9 mouse cellular contexts compared by ENCODE assay signal in genomic region chr5:37901861-37902291, GRCm38 (mm10).
DNase-seq lines count a peak whose midpoint lies in the region; ATAC-seq and TF ChIP-seq lines count a peak whose summit lies in the region.
"Had no signal": no experiment of that assay in that cellular context is flagged by ENCODE, and none has a peak within 500 bp of the region (broad histone marks: within the 10 kb centered on the region; RNA-seq: fewer than 3 reads in every experiment).

No protein-coding gene starts in this region.

- peaks cover 46% of the 10 kb centered on the region for H3K4me1 ChIP-seq in forebrain, embryonic 10.5 days
- no peaks in the 10 kb centered on the region for H3K4me1 ChIP-seq in forebrain, postnatal 0 days (ENCODE audit: insufficient read depth)
- no peaks in the 10 kb centered on the region for H3K4me1 ChIP-seq in lung, embryonic 14.5 days (ENCODE audit: insufficient read depth)
- H3K4me1 ChIP-seq in hindbrain, embryonic 13.5 days (replicated peaks), result peaks cover 24% of the 10 kb centered on the region
- H3K4me1 ChIP-seq in neural tube, embryonic 13.5 days (replicated peaks), result peaks cover 26% of the 10 kb centered on the region

- TF ChIP-seq CTCF in forebrain, postnatal 0 days (IDR thresholded peaks at IDR 0.05; ENCODE audit: low read depth), result no peak
- no peak for TF ChIP-seq CTCF in lung, embryonic 14.5 days (IDR thresholded peaks at IDR 0.05; ENCODE audit: low read depth)

- H3K36me3 ChIP-seq in forebrain, embryonic 10.5 days (replicated peaks), result no peaks in the 10 kb centered on the region
- no peaks in the 10 kb centered on the region for H3K36me3 ChIP-seq in forebrain, postnatal 0 days (ENCODE audit: insufficient read depth)
- H3K36me3 ChIP-seq in lung, embryonic 14.5 days (ENCODE audit: insufficient read depth), result no peaks in the 10 kb centered on the region
- no peaks in the 10 kb centered on the region for H3K36me3 ChIP-seq in hindbrain, embryonic 13.5 days
- no peaks in the 10 kb centered on the region for H3K36me3 ChIP-seq in neural tube, embryonic 13.5 days

- H3K4me2 ChIP-seq in forebrain, postnatal 0 days (ENCODE audit: low read depth), result no peak overlapping the region
- peak overlapping the region; percentile 18 for H3K4me2 ChIP-seq in lung, embryonic 14.5 days
- H3K4me2 ChIP-seq in hindbrain, embryonic 13.5 days, result peak overlapping the region; percentile 28
- peak overlapping the region; percentile 26 for H3K4me2 ChIP-seq in neural tube, embryonic 13.5 days

- DNase-seq in forebrain, embryonic 10.5 days (ENCODE audit: extremely low spot score, low spot score), result peak; percentile 58
- DNase-seq in forebrain, postnatal 0 days, result no peak
- DNase-seq in lung, embryonic 14.5 days, result no peak
- DNase-seq in lung, postnatal 4 days, result no peak
- DNase-seq in right cerebral cortex, postnatal 14 days, result no peak
- DNase-seq in layer of hippocampus, postnatal 14 days (ENCODE audit: low spot score in 2 of 2), result no peak
- DNase-seq: lung, postnatal 36 days had no signal

- H3K9ac ChIP-seq in forebrain, postnatal 0 days, result no peak overlapping the region
- no peak overlapping the region for H3K9ac ChIP-seq in lung, embryonic 14.5 days
- H3K9ac ChIP-seq in hindbrain, embryonic 13.5 days, result no peak overlapping the region
- no peak overlapping the region for H3K9ac ChIP-seq in neural tube, embryonic 13.5 days

- under 1% methylated on average over 16 of the region's 16 CpGs for WGBS in forebrain, embryonic 10.5 days
- 1% methylated on average over 16 of the region's 16 CpGs for WGBS in forebrain, postnatal 0 days
- WGBS in lung, embryonic 14.5 days, result 2% methylated on average over 16 of the region's 16 CpGs
- 2% methylated on average over 16 of the region's 16 CpGs for WGBS in hindbrain, embryonic 13.5 days
- under 1% methylated on average over 16 of the region's 16 CpGs for WGBS in neural tube, embryonic 13.5 days

- H3K27ac ChIP-seq in forebrain, embryonic 10.5 days, result no peak overlapping the region; the same call in 1 of the 2 replicates
- no peak overlapping the region for H3K27ac ChIP-seq in forebrain, postnatal 0 days (ENCODE audit: low read depth, low read length)
- H3K27ac ChIP-seq in lung, embryonic 14.5 days (ENCODE audit: low read depth), result no peak overlapping the region
- no peak overlapping the region for H3K27ac ChIP-seq in hindbrain, embryonic 13.5 days
- no peak overlapping the region for H3K27ac ChIP-seq in neural tube, embryonic 13.5 days (replicated peaks)

- peak overlapping the region; percentile 32 for H3K4me3 ChIP-seq in forebrain, embryonic 10.5 days
- H3K4me3 ChIP-seq in forebrain, postnatal 0 days (ENCODE audit: low read depth, low read length), result no peak overlapping the region
- no peak overlapping the region for H3K4me3 ChIP-seq in lung, embryonic 14.5 days (ENCODE audit: low read depth, low read length)
- H3K4me3 ChIP-seq in hindbrain, embryonic 13.5 days, result no peak overlapping the region
- H3K4me3 ChIP-seq in neural tube, embryonic 13.5 days, result no peak overlapping the region

- no peak for ATAC-seq in forebrain, postnatal 0 days
- 0 out of 2 replicates have a peak, but pooled peaks have one; percentile 31 for ATAC-seq in lung, embryonic 14.5 days (ENCODE audit: insufficient read depth)
- ATAC-seq in hindbrain, embryonic 13.5 days (ENCODE audit: low FRiP score), result no peak
- ATAC-seq in neural tube, embryonic 13.5 days (ENCODE audit: low read depth), result no peak

- no peaks in the 10 kb centered on the region for H3K9me3 ChIP-seq in forebrain, embryonic 10.5 days
- H3K9me3 ChIP-seq in forebrain, postnatal 0 days (ENCODE audit: low read length), result no peaks in the 10 kb centered on the region
- no peaks in the 10 kb centered on the region for H3K9me3 ChIP-seq in lung, embryonic 14.5 days (ENCODE audit: low read depth, low read length)
- no peaks in the 10 kb centered on the region for H3K9me3 ChIP-seq in hindbrain, embryonic 13.5 days
- H3K9me3 ChIP-seq in neural tube, embryonic 13.5 days, result no peaks in the 10 kb centered on the region

- peaks cover 100% of the 10 kb centered on the region for H3K27me3 ChIP-seq in forebrain, embryonic 10.5 days (ENCODE audit: poor library complexity, severe bottlenecking)
- H3K27me3 ChIP-seq in forebrain, postnatal 0 days (ENCODE audit: insufficient read depth, low read length), result peaks cover 59% of the 10 kb centered on the region
- H3K27me3 ChIP-seq in lung, embryonic 14.5 days (ENCODE audit: insufficient read depth, low read length), result peaks cover 42% of the 10 kb centered on the region
- H3K27me3 ChIP-seq in hindbrain, embryonic 13.5 days, result peaks cover 79% of the 10 kb centered on the region
- H3K27me3 ChIP-seq in neural tube, embryonic 13.5 days, result peaks cover 88% of the 10 kb centered on the region
